Mouse (Mus musculus) thymus, postnatal 4 days (tissue): ENCODE data around the gene Fxyd4.

Experiments used
- DNase-seq: peaks from one replicate; pipeline ENCODE4 v3.0.0; 2021

Gene Fxyd4

GRCm38 (mm10) chr6:117937222-117937932 lies at the start of gene Fxyd4:
Gene Fxyd4 (minus strand): TSS chr6:117937692.
- peak; percentile 23 for DNase-seq

GRCm38 (mm10) chr6:117987173-117987572 lies 49.7 kb upstream of the Fxyd4 start:
- no peak for DNase-seq

DNA sequence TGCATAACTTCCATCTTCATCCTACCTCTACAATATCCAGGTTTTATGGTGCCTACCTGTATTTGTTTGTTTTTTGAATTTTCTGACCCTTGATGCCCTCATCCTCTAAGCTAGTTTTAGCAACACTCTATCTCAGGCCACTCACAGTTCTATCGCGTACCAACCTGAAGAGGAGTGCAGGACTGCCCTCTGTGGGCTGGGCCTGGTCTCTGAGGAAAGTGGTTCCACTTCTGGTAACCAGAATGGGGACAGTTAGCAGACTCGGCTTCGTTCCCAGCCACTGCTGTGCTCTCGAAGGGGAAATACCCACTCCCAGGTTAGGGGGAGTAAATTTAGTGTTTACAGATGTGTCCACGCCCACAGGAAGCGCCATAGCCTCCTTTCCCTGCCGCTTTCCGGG lies 29.2 kb upstream of the Fxyd4 start:
- DNase-seq: no peak

- DNase-seq: no peak
Measured at GRCm38 (mm10) chr6:117963201-117963600, 25.7 kb upstream of the Fxyd4 start.

DNA sequence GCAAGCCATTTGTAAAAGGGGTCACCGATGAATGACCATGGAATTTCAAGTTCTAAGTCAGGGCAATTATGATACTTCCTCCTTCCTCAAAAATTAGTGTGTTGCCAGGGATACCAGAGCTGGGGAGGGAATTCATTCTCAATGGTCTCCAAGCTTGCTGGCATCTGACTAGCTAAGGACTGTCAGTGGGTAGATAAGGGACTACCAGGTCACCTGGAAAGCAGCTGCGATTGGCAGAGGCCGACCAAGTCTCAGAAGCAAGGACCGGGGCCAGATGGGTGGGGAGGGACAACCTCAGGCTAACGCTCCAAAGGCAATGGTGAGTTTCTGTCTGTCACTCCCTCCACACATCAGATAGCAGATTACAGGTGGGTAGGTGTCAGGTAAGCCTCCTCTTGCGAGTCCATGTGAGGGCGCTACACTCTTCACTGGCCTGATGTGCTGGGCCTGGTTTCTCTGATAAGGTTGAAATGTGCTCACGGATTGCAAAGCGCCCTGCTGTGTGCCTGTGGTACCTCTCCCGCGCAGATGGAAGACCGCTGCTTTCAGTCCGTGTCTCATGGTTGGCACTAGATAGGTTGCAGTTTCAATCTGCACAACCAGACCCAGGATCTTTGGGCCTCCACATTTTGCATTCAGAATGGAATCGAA lies 19.5 kb upstream of the Fxyd4 start:
- no peak for DNase-seq

GRCm38 (mm10) chr6:117956161-117956560 lies 18.7 kb upstream of the Fxyd4 start:
- DNase-seq: no peak

DNA sequence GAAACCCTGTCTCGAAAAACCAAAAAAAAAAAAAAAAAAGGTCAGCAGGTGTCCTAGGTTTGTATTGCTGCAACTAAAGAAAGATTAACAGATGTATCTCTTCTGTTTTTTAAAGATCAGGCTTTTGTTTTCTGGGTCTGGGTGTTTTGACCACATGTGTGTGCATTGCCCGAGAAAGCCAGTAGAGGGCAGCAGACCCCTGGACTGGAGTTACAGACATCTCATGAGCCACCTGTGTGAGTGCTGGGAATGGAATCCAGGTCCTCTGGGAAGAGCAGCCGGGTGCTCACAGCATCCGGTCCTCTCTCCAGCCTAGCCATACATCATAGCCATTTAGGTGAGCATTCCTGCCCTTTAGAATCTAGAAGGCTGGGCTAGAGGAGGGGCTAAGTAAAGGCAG lies 14.8 kb upstream of the Fxyd4 start:
- DNase-seq: peak; percentile 43

- DNase-seq: no peak
Measured at GRCm38 (mm10) chr6:117943899-117944298, 6.4 kb upstream of the Fxyd4 start.

DNA sequence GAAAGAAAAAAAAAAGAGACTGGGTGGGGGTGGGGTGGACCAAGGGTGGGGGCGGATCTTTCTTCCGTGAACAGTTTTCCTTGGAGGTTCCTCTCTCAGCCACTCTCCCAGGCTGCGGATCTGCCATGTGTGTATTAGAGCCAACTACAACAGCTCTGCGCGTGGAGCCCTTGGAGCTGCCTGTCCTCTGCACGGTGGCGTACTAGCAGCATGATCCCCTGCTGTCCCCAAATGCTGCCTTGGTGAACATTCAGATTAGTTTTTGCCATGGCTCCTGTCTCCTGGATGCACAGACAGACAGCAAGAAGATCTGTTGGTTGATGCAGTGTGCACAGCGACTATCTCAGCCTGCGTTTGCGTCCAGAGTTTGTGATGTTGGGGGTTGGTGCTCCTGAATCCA lies 5.3 kb upstream of the Fxyd4 start:
- no peak for DNase-seq

DNA sequence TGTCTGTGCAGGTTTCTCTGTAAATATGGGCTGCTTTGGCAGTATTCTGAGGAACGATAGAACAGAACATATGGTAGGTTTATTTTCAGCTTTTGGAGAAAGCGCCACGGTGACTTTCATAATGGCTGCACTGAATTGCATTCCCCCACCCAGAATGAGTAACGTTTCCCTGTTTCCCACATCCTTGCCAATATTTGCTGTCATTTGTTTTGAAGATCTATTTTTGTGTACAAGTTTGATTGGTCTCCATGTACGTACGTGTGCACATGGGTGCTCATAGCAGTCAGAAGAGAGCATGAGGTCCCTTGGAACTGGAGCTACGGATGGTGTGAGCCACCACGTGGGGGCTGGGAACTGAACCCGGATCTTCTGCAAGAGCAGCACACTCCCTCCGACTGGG lies 1.5 kb upstream of the Fxyd4 start:
- DNase-seq: no peak

DNA sequence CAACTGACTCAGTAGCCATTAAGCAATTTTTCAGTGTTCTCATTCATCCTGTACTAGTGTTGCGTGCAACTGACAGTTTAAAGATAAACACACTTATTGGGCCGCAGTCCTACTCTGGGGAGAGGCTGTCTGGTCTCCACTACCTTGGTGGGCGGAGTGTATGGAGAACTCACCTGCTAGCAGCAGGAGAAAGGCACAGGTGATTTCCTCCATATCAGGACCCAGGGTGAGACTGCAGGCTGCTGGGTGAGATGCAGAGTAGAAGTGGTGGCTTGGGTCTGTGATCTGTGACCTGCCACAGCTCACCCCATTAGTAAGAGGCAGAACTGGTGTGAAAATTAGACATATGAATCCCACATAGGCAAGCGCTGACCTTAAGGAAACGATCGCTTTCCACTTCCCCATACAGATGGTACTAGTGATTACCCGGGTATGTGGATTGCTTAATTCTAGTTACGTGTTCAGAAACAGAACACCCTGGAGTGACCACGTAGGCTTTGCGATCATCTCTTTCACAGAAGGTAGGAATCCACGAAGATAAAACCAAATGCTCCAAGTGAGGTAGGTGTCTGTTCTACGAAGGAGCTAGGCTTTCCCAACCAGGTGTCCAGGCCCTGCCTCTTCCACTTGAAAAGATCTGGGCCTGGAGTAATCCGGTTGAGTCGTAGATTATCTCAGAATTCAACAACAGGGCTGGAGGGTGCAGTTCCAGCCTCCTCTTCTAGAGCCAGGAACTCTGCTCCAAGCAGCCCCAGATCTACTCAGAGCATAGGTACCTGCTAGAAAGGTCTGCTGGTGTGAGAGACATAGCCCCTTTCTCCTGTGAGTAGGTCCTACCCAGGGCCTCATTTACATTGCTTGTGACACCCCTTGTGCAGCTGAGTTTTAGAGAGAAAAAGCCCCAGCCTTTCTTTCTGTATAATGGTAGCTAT lies 1.5 kb downstream of the Fxyd4 start:
- no peak for DNase-seq

GRCm38 (mm10) chr6:117934301-117934700 lies 3.2 kb downstream of the Fxyd4 start:
- DNase-seq: no peak

DNA sequence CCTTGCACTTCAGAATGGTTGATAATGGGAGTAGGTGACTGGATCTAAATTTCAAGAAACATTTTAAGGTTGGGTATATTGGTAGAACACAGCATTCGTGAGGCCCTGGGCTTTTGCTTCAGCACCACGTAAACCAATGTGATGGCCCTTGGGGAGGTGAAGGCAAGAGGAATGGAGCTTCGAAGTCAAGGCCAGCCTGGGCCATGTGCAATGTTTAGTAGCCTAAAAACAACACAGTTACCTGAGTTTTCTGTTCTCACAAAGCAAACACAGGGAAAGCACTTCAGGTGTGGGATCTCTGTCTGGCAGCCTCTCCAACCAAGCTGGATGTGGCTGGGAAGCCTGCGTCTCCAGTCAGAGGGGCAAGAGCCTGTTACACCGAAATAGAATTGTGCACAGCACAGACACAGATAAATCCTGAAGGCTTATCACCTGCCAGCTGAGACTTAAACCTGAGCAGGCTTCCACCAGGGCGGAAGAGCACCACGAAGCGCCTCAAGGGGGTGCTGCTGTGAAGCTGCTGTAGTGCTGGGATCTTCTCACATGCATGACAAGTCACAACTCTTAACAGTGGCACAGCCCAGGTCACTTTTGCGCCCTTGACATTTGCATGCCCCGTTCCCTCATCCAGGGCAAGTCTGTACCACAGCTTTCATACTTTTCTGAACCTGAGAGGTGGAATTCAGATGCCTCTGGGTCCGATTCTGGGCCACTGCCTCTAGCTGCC lies 5.0 kb downstream of the Fxyd4 start:
- DNase-seq: peak; percentile 62

DNA sequence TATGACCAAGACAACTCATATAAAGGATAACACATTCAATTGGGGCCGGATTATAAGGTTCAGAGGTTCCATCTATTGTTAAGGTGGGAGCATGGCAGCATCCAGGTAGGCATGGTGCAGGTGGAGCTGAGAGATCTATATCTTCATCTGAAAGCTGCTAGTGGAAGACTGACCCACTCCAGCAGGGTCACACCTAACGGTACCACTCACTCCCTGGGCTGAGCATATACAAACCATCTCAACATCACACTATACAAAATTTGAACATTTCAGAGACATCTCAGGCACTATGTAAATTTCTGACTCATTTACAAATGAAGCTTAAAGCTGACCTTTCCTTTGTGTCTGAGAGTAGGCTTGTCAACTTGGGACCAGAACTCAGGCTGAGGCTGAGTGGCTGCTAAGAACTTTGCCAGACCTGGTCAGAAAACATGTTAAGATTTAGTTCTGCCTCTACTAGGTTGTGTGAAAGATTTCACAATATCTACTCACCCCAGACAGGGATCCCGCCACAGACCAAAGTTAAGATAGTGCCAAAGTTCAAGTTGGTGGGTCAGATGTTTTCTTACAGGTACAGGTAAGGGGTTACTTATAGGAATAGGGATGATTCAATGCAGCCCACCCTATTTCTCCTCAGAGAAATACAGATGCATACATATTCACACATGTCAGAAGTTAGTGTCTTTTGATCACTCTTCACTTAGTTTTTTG lies 7.4 kb downstream of the Fxyd4 start:
- no peak for DNase-seq

DNA sequence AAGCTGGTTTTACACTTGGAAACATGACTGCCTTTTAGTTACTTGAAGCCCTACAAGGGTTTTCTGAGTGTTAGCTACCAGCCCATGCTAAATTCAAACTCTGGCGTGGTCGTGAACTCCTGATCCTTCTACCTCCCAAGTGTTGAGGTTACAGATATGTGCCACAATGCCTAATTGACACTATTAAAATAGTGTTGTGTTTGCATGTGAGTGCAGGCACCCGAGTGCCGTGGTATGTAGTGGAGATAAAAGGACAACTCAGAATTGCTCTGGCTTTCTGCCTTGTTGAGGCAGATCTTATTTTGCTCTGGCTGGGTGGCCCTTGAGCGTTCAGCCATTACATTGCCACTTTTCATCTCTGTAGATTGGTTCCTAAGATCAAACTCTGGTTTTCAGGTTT lies 8.7 kb downstream of the Fxyd4 start:
- no peak for DNase-seq

DNA sequence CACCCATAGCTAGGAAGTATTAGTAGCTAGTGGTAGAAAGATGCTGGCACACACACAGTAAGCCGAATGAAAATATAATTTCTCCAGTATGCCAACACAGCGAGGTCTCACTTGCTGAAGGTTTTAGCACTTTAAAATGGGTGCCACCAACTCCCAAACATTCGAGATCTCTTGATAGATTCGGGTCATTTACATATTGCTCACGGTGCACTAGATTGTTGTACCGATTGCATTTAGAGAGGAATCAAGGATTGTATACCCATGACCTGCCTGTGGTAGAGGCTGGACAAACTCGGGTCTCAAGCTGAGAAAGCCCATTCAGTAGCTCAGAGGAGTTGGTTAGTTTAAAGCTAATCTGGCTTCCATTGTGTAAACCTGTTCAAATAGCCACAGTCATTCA lies 9.5 kb downstream of the Fxyd4 start:
- DNase-seq: no peak

DNA sequence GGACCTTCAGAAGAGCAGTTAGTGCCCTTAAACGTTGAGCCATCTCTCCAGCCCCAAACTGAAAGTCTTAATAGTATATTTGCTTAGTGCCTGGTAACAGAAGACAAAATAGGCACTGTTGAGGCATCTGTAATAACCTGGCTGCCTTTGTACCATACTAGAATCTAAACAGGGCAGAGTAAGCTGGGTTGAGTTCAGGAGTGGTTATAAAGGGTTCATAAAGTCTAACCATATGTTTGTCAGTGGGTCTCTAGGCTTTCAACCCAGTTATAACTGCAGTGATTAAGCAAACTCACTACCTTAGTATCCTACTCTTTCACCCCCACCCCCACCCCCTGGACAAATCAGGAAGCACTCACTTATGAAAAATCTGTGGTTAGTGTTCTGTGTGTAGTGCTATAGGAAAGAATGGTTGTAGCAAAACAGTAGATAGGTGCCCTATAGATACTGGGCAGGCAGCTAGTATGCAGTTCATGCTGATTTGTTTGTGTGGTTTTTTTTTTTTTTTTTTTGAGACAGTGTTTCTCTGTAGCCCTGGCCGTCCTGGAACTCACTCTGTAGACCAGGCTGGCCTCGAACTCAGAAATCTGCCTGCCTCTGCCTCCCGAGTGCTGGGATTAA lies 10.5 kb downstream of the Fxyd4 start:
- DNase-seq: no peak

DNA sequence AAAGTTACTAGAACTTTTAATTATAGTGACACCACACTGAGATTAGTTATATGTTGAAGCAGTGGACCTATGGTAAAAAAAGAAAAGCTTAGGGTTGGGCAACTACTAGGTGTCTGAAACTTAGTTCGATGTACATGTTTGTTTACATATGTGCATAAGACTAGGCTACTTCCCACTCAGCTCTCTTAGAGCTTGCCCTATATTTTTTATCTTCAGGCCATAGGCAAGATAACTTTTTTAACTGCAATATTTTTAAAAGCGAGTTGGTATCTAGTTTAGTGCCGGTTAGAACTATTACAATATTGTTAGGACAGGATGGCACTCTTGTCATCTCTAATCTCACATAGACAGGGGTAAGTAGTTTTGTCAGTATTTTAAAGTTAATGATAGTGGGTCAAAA lies 15.5 kb downstream of the Fxyd4 start:
- DNase-seq: no peak

GRCm38 (mm10) chr6:117920659-117921640 lies 16.5 kb downstream of the Fxyd4 start:
- peak; percentile 32 for DNase-seq

DNA sequence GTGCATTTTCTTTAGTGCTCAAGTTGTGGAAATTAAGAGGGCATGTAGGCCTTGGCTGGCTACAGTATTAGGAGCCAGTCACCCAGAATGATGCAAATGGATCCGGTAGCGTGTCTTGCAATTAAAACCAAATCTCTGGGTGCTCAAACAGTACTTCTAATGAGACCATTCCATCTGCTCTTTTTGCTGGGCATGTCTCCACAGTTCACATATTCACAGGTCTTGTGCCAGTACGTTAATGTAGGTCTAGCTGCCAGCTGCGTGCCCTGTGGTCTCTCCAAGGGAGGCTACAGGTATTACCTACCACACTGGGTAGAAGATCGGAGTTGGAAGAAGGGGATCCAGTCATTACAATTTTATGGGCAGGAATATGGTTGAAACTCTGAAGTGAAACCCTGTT lies 19.4 kb downstream of the Fxyd4 start:
- DNase-seq: peak; percentile 39

GRCm38 (mm10) chr6:117917576-117917975 lies 19.9 kb downstream of the Fxyd4 start:
- DNase-seq: peak; percentile 78
